Mouse (Mus musculus) kidney, adult 2 months (tissue): ENCODE data around the gene Cxcl14.

Experiments used
- CTCF ChIP-seq: fragments of 200-500 bp; conservative IDR thresholded peaks from 2 replicates; pipeline ENCODE4 v1.5.1; 2011; ENCODE audit warnings: low read depth, mild to moderate bottlenecking, control low read depth, low read length, moderate library complexity, mixed read lengths; ENCODE audit not compliant: insufficient read depth, insufficient read length
- POLR2A ChIP-seq: fragments of 200-500 bp; IDR thresholded peaks from one replicate; pipeline ENCODE4 v1.6.1; 2011; ENCODE audit warnings: low read depth, low read length, control low read depth

GRCm38 (mm10) chr13:56336982-56337381 is 40.6 kb upstream of the Cxcl14 start:
- TF ChIP-seq CTCF (no peak), POLR2A (no peak)
